Mouse (Mus musculus): Measurements from ENCODE around the gene Gcgr.
"Not testable (repeated sequence)": the region's sequence is repeated elsewhere in the genome, so short reads cannot be mapped to it uniquely, and the experiment has no call there.

Gene Gcgr

GRCm38 (mm10) chr11:120507611-120508289, 22.7 kb upstream of the Gcgr start:
- no peak for DNase-seq

GRCm38 (mm10) chr11:120508290-120508870, 22.1 kb upstream of the Gcgr start:
- no peak for DNase-seq

GRCm38 (mm10) chr11:120509940-120510339, 20.6 kb upstream of the Gcgr start:
- DNase-seq = no peak

- no peak for DNase-seq
Observed at GRCm38 (mm10) chr11:120510375-120511030, 20.0 kb upstream of the Gcgr start.

DNA sequence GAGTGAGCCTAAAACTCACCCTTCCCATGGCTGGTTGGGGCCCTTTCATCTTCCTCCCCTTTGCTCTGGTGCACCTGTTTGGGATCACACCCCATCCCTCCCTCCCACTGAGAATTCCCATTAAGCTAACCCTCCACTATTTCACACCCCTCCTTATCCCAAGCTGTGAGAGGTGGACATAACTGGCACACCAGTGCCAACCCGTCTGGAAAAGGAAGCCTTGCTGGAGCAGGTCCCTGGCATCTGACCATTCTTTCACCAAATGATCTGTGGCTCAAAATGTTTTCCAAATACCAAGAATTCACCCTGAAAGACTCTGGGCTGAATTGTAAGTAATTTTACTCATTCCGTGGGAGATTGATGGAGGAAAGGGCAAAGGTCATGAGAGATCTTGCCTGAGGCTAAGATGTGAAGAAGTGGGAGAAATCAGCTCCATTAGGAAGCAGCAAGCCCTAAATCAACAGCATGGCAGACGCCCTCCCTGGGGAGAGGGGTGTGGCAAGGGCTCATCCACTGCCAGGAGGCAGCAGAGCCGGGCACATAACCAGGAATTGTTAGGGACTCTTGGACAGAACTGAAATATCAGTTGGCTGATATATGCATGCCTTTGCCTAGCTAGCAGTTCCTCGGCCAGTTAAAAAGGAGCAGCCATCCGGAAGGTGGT, 17.6 kb upstream of the Gcgr start:
- DNase-seq = peak; percentile 76

GRCm38 (mm10) chr11:120514262-120514661, 16.2 kb upstream of the Gcgr start:
- DNase-seq = not testable (repeated sequence)

DNA sequence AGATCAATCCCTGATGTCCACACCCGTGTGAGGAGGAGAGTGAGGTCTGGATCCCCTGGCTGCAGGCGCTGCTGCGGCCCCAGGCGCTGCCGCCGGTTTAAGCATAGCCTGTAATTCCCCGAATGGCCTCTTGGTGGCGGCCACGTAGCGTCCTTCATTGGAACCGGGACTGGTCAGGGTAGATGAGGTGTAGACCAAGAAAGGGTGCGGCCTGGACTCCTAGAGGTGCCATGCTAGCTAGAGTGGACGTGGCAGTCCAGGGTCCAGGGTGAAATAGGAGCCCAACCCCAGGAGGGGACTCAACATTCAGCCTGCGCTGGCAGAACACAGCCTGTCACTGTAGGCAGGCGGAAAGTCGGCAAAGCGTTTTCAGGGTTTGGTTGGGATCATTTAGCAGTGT, 14.9 kb upstream of the Gcgr start:
- DNase-seq = peak; percentile 89

DNA sequence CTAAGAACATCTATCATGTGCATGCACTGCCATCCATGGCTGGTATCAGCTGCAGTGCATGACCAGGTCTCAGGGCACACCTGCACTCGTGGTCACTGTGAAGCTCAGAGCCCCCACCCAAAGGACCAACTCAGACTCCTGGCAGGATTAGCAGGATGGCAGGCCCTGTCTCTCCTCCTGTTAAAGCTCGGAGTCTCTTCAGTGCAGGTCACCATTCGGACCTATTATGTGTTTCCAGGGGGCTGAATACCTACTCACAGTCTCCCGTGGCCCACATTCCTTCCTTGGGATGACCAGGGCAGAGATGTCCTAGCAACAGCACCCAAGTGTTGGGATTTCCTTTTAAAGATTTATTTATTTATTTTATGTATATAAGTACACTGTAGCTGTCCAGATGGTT, 13.4 kb upstream of the Gcgr start:
- no peak for DNase-seq

DNA sequence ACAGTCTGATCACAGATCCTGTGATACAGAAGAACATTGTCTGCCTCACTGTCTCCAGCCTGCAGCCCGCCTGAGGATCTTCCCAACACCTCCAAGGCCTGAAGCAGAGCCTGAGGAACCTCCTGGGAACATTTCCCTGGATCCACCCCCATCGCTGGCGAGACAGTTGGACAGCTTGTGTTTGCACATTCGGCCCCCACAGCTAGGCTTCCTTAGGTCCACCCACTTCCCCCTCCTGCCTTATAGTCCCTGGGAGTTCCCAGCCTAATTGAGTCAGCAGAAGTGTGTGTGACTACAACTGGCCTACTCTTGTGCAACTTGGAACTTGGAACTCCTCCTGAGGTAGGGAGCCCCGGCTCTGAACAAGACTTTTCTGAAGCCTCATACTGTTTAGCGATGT, 12.5 kb upstream of the Gcgr start:
- no peak for DNase-seq

DNA sequence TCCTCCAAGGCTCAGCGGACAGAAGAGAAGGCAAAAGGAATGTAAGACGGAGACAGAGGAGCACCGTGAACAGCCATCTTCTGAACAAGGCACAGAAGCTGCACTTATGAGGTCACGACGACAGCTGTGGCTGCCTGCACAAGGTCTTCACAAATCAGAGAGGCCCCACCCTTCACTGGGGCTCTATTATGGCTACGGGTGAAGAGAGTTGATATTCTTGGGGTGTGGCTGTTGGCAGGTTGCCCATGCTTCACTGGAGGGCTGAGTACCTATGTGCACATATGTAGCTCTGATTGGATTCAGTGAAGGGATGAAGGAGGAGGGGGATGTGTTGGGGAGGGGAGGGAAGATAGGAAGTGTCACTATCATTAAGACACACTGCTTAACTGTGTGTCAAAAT, 11.9 kb upstream of the Gcgr start:
- DNase-seq = no peak

DNA sequence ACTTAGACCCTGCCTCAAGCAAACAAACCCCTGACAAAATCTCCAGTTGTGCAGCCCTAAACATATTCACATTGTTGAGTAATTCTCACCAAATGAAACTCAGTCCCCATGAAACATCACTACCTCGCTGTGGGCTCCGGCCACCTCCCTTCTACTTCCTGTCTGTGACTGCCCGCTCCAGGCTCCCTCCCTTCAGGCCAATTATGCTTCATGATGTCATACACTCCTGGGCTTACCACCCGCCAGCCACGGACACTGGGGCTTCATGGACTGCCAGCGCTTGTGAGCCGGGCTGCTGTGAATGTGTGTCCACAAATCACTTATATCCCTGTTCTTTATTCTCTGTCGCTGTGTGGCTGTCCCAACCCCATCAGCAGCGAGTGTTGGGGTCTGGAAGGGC, 10.8 kb upstream of the Gcgr start:
- no peak for DNase-seq

GRCm38 (mm10) chr11:120520498-120520897, 10.0 kb upstream of the Gcgr start:
- DNase-seq = peak; percentile 54

GRCm38 (mm10) chr11:120520967-120521540, 9.4 kb upstream of the Gcgr start:
- DNase-seq = peak; percentile 94

GRCm38 (mm10) chr11:120522581-120522980, 7.9 kb upstream of the Gcgr start:
- no peak for DNase-seq

GRCm38 (mm10) chr11:120525959-120526358, 4.5 kb upstream of the Gcgr start:
- DNase-seq = no peak

DNA sequence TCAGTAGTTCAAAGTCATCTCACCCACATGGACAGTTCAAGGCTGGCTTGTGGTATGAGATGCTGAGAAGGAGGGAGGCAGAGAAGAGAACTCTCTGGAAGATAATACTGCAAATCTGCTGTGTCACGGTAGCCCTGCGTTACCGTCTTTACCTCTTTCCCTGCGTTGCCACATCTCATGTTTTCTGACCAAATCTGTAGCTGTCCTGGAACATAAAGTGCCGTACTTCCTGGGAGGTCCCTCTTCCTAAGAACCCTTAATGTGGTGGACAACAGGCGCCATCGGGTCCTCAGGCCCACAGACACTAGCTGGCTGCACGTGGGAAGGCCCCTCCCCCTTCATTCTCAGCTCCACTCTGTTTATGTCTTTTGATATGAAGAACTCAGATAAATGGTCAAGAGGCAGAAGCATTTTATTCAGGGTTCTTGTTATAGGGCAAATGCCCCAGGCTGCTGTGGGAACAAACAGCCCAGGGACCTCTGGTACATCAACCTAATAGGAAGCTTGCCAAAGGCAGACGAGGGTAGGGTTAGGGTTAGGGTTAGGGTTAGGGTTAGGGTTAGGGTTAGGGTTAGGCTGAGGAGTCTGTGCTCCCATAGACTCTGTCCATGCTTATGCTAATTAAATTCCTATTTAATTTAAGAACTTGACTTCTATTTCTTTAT, 2.7 kb upstream of the Gcgr start:
- no peak for DNase-seq

DNA sequence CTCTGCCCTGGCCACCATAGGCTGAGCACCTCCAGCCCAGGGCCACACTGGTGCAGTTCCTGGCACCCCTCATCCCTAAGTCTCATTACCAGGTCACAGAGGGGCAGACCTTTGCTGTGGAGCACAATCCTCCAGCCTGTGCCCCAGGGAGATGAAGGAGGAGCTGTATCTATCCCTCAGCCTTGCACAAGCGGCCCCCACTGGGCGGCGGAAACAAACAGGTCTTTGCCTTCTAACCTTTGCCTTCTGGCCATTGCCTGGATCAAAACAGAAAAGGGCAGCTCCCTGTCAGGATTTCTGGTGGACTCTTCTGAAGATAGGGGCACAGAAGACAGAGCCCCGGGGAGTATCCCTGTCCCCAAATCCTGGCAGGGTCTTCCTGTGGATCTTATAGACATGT, 1.6 kb upstream of the Gcgr start:
- DNase-seq = no peak

GRCm38 (mm10) chr11:120531646-120532045, 1.1 kb downstream of the Gcgr start:
- no peak for DNase-seq

DNA sequence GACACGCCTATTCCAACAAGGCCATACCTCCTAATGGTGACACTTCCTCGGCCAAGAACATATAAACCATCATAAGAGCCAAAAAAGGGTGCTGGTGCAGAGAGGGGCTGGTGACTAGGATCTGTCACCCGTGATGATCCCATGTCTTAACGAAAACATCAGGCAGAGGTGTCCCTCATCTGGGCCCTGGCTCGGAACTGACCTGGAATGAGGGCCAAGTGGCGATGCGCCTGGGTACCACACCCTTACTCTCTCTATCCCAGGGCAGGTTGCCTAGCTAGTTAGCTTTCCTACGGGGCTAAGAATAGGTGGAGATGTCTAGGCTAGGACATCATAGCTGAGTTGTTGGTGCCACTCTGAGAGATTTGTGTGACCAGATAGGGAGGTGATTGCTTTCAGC, 3.6 kb downstream of the Gcgr start:
- no peak for DNase-seq

DNA sequence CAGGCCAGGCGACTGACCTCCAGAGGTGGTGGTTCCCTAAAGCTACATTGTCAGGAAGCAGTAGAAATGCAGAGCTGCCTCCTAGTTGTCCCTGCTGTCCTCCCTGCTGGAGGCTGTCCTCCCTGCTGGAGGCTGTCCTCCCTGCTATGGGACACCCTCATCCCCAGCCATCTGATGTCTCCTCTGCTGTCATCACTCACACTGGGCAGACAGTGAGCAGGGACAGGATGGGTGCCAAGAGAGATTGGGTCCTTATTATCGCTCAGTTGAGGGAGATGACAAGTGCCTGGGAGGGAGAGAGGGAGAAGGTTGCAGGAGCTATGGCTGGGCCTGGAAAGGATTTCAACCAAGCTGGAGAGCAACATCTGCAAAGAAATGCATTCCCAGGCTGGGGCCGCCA, 4.6 kb downstream of the Gcgr start:
- no peak for DNase-seq

GRCm38 (mm10) chr11:120535804-120536203, 5.3 kb downstream of the Gcgr start:
- DNase-seq = no peak

DNA sequence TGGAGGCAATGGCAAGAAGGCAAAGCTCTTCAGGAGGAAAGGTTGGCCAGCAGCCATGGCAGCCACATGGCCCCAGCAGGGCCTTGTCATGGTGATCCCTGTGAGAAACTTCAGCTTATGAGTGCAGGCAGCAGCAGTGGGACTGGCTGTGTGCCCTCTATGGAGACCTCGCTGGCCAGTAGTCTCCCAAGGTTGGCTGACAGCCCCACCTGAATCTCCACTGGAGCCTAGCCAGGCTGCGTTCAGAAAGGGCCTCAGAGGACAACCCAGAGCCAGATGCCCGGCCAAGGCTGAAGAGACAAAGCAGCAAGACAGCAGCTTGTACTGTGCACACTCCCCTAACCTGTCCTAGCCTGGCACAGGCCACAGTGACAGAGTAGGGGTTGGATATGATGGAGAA, 8.0 kb downstream of the Gcgr start:
- DNase-seq = peak; percentile 91

- DNase-seq = no peak
Observed at GRCm38 (mm10) chr11:120538955-120539284, 8.4 kb downstream of the Gcgr start.
